Mouse (Mus musculus) midbrain, postnatal 0 days (tissue): ENCODE measurements at regions not wholly inside any gene's neighbourhood (a gene's known extent, or its start where the extent isn't known, plus 50 kb on each side); places are given as distances from the start of the nearest gene placed in this dataset.

Source experiments
- ATAC-seq: fragments of 200-750 bp; cut with Nextera tagmentation; 2 replicates; pipeline ENCODE4 v1.8.0; 2017; ENCODE audit warnings: moderate number of reproducible peaks, mild to moderate bottlenecking, moderate TSS enrichment, moderate library complexity; ENCODE audit not compliant: low FRiP score
- DNase-seq: peaks from one replicate; pipeline ENCODE4 v3.0.0-alpha.2; 2015; ENCODE audit warnings: low spot score
- H3K27ac ChIP-seq: fragments of 300-500 bp; sonication (generic); 2 replicates; pipeline ENCODE4 v1.5.1; 2014; ENCODE audit warnings: low read depth, mild to moderate bottlenecking, low read length, mixed read lengths
- H3K27me3 ChIP-seq: fragments of 300-500 bp; sonication (generic); 2 replicates; pipeline ENCODE4 v1.6.1; 2014; ENCODE audit warnings: low read length, control low read depth, mixed read lengths; ENCODE audit not compliant: insufficient read depth
- H3K36me3 ChIP-seq: fragments of 300-500 bp; sonication (generic); 2 replicates; pipeline ENCODE4 v1.6.1; 2014; ENCODE audit warnings: low read length, control low read depth, mixed read lengths; ENCODE audit not compliant: insufficient read depth
- H3K4me1 ChIP-seq: fragments of 300-500 bp; sonication (generic); 2 replicates; pipeline ENCODE4 v1.6.1; 2014; ENCODE audit warnings: mild to moderate bottlenecking, control low read depth, antibody characterized with exemption, low read length, mixed read lengths; ENCODE audit not compliant: insufficient read depth
- H3K4me2 ChIP-seq: fragments of 300-500 bp; sonication (generic); 2 replicates; pipeline ENCODE4 v1.6.1; 2014; ENCODE audit warnings: low read depth, mild to moderate bottlenecking, low read length, mixed read lengths; ENCODE audit not compliant: poor library complexity, severe bottlenecking
- H3K4me3 ChIP-seq: fragments of 300-500 bp; sonication (generic); 2 replicates; pipeline ENCODE4 v1.5.1; 2014; ENCODE audit warnings: low read depth, mild to moderate bottlenecking, low read length, moderate library complexity
- H3K9ac ChIP-seq: fragments of 300-500 bp; sonication (generic); replicated peaks from 2 replicates; pipeline ENCODE4 v1.6.1; 2014; ENCODE audit warnings: mild to moderate bottlenecking, low read length, moderate library complexity, mixed read lengths; ENCODE audit not compliant: poor library complexity, severe bottlenecking
- H3K9me3 ChIP-seq: fragments of 300-500 bp; sonication (generic); 2 replicates; pipeline ENCODE4 v1.6.1; 2016; ENCODE audit warnings: low read length, control low read depth
- CTCF ChIP-seq: IDR thresholded peaks from 2 replicates; pipeline ENCODE4 v1.5.1; 2016; ENCODE audit warnings: antibody characterized with exemption, mild to moderate bottlenecking
- WGBS: fragments of 180-500 bp; shearing (Covaris S2); extraction: QIAGEN DNeasy Blood & Tissue Kit; methylation state at CpG from one replicate; pipeline ENCODE4 v1.1.7; 2014; 5-methylcytosine and 5-hydroxymethylcytosine counted together

DNA sequence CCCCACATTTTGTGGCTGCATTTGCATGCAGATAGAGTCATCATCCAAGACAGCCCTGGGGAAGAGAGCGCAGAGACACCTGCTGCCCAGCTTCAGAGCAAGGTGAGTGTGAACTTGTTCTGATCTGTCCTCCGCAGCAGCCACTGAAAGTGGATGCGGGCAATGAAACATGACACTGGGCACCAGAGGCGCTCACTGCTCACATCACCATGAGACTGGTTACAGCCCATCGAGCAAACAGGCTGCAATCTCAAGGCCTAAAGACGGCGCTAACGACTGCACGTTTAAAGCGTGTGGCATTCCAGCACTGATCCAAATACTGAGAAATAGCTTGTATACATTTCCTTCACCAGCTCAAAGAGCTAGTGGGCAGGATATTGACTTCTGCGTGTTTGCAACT lies 65.8 kb downstream of the Barhl2 start:
- Histone ChIP-seq H3K9me3 (0 out of 2 replicates have a peak, but pooled peaks cover 4% of the 10 kb centered on the region), H3K27ac (no peak overlapping the region), H3K4me3 (no peak overlapping the region), H3K36me3 (no peaks in the 10 kb centered on the region), H3K4me1 (no peaks in the 10 kb centered on the region), H3K4me2 (no peak overlapping the region), H3K27me3 (no peaks in the 10 kb centered on the region), H3K9ac (no peak overlapping the region)
- DNase-seq = peak; percentile 9
- TF ChIP-seq CTCF = no peak
- WGBS = 72% methylated on average over 11 of the region's 11 CpGs
- ATAC-seq = no peak

DNA sequence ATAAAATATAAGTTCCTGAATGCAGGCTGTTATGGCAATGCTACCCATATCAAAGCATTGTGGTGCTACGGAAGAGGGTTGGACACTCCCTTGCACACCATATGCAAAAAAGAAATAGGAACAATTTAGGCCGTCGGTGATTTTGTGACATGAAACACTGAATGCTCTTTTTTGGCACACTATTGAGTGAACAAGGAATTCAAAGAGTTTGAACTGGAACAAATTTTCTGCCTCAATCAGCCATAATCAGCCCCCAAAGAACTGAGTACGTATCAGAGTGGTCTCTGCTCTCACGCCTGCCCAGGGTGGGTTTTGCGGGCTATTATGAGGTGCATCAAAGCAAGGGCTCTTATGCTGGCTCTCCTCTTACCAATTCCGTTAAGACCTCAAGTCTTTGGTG lies 71.3 kb downstream of the Barhl2 start:
- WGBS = 35% methylated on average over 7 of the region's 7 CpGs
- Histone ChIP-seq H3K4me3 (no peak overlapping the region), H3K9ac (no peak overlapping the region), H3K36me3 (no peaks in the 10 kb centered on the region), H3K27ac (no peak overlapping the region), H3K4me2 (no peak overlapping the region), H3K4me1 (no peaks in the 10 kb centered on the region), H3K9me3 (0 out of 2 replicates have a peak, but pooled peaks cover 4% of the 10 kb centered on the region), H3K27me3 (peaks cover 14% of the 10 kb centered on the region)
- DNase-seq (no peak), ATAC-seq (no peak)
- no peak for TF ChIP-seq CTCF

DNA sequence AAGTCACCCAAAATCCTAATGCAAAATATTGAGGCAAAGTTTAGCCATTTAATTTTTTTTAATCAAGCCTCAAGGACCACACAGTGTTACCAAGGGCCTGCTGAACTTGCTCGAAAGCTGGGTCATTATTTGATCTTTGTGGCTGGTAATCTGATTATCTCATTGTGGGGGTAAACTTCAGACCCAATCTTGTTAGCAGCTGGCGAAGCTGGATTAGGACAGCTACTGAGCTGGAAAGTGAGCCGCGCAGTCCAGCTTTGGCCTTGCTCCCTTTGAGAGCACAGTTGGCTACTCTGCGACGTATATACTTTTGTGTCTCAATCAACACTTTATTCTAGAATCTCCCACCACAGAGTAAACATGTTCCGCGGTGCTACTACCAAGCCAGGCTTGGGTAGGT lies 72.1 kb downstream of the Barhl2 start:
- 25% methylated on average over 8 of the region's 8 CpGs for WGBS
- no peak for TF ChIP-seq CTCF
- no peak overlapping the region for H3K4me2 ChIP-seq
- DNase-seq (peak; percentile 30), ATAC-seq (no peak)
- no peaks in the 10 kb centered on the region for H3K36me3 ChIP-seq
- no peak overlapping the region for H3K4me3 ChIP-seq
- H3K9me3 ChIP-seq = 0 out of 2 replicates have a peak, but pooled peaks cover 4% of the 10 kb centered on the region
- H3K4me1 ChIP-seq = no peaks in the 10 kb centered on the region
- H3K9ac ChIP-seq = no peak overlapping the region
- peaks cover 14% of the 10 kb centered on the region for H3K27me3 ChIP-seq
- no peak overlapping the region for H3K27ac ChIP-seq

DNA sequence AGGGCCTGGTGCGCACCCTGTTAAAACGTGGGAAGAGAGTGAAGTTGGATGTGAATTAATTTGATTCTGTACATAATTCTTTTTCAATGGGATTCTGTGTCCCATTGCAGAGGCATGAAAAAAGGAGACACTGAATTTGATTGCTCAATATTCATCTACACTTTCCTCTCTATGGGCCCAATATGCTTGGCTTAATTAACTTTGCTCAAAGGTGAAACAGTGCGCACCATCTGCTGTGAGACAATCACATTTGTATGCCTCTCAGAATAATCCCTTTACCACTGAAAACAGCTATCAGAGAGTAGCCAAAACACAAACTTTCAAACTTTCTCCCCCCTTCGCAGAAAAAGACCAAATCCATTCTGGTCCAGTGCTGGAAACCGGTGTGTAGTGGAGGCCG lies 72.7 kb downstream of the Barhl2 start:
- Histone ChIP-seq H3K9me3 (0 out of 2 replicates have a peak, but pooled peaks cover 4% of the 10 kb centered on the region), H3K36me3 (no peaks in the 10 kb centered on the region), H3K27me3 (peaks cover 14% of the 10 kb centered on the region), H3K4me3 (no peak overlapping the region), H3K9ac (no peak overlapping the region), H3K4me1 (no peaks in the 10 kb centered on the region), H3K27ac (no peak overlapping the region), H3K4me2 (no peak overlapping the region)
- no peak for ATAC-seq
- TF ChIP-seq CTCF = no peak
- WGBS = 30% methylated on average over 6 of the region's 6 CpGs
- peak; percentile 42 for DNase-seq

DNA sequence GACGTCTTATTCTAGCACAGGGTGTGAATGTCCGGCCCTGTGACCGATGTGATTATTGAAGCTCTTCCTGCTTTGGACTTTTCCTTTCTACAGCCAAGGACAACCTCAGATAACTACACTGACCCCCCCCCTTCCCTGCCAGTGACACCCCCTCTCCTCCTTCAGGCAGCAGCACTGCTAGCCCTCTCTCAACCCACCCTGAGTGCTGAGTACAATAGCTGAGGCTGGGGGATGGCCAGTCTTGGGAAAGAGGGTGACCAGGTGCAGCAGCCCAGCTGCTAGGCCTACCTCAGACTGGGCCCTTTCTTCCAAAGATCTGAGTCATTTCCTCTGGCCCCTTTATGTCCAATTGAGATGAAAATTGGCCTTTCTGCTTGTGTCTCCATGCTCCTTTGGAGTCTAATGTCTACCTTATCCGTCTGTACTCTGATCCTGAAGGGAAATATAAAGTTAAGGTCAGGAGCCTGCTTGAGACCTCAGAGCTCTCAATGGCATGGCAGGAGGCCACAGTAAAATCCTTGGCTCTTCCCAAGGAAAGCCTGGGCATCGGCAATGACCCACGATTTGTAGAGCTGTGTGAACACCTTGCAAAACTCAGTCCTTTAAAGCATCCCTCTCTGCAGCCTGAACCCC lies 73.7 kb downstream of the Barhl2 start:
- no peaks in the 10 kb centered on the region for H3K4me1 ChIP-seq
- no peak overlapping the region for H3K4me3 ChIP-seq
- H3K27me3 ChIP-seq = peaks cover 14% of the 10 kb centered on the region

DNA sequence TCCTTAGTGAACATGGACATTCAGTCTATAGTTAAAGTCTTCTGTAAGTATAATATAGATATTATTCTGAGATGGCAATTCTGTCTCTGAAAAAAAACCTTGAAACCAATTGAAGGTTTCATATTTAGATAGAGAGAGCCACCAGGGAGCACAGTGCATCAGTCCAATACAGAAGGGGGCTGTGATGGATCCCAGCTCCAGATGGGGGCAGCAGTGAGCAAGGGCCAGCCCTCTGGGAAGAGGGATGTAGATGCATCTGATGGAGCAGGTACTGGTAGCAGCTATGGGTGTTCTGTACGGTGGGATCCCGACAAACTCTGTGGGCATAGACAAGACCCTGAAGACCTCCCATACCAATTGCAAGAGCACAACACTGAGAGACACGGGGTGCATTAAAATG lies 76.0 kb downstream of the Barhl2 start:
- H3K9me3 ChIP-seq = no peaks in the 10 kb centered on the region
- no peak overlapping the region for H3K27ac ChIP-seq
- no peaks in the 10 kb centered on the region for H3K36me3 ChIP-seq
- TF ChIP-seq CTCF = no peak
- no peak overlapping the region for H3K9ac ChIP-seq
- DNase-seq = no peak
- H3K27me3 ChIP-seq = peaks cover 14% of the 10 kb centered on the region
- no peak for ATAC-seq
- H3K4me2 ChIP-seq = no peak overlapping the region
- 89% methylated on average over 3 of the region's 3 CpGs for WGBS
- H3K4me3 ChIP-seq = no peak overlapping the region
- H3K4me1 ChIP-seq = no peaks in the 10 kb centered on the region

More for the DNA sequence above, 73.7 kb downstream of the Barhl2 start:
- H3K27ac ChIP-seq = no peak overlapping the region
- DNase-seq (no peak), ATAC-seq (no peak)
- 0 out of 2 replicates have a peak, but pooled peaks cover 2% of the 10 kb centered on the region for H3K9me3 ChIP-seq
- no peak overlapping the region for H3K4me2 ChIP-seq
- H3K36me3 ChIP-seq = no peaks in the 10 kb centered on the region
- 27% methylated on average over 6 of the region's 6 CpGs for WGBS
- H3K9ac ChIP-seq = no peak overlapping the region
- TF ChIP-seq CTCF = no peak
